Mouse (Mus musculus) neural tube, embryonic 13.5 days (tissue): ENCODE measurements around the gene Hmgb2. TPM values are rescaled to one million over a fixed set of nuclear protein-coding genes. Genes with fewer than 3 reads are reported as not detected.

Source experiments
- ATAC-seq: fragments of 200-750 bp; cut with Nextera tagmentation; 2 replicates; pipeline ENCODE4 v1.8.0; 2017; ENCODE audit warnings: low read depth, mild to moderate bottlenecking, moderate TSS enrichment, moderate library complexity
- H3K27ac ChIP-seq: fragments of 300-500 bp; sonication (generic); replicated peaks from 2 replicates; pipeline ENCODE4 v1.5.1; 2015; ENCODE audit warnings: moderate library complexity, mild to moderate bottlenecking, inconsistent platforms
- H3K27me3 ChIP-seq: fragments of 300-500 bp; sonication (generic); 2 replicates; pipeline ENCODE4 v1.6.1; 2015; ENCODE audit warnings: mild to moderate bottlenecking, inconsistent platforms
- H3K36me3 ChIP-seq: fragments of 300-500 bp; sonication (generic); 2 replicates; pipeline ENCODE4 v1.6.1; 2015; ENCODE audit warnings: mild to moderate bottlenecking, inconsistent platforms
- H3K4me1 ChIP-seq: fragments of 300-500 bp; sonication (generic); replicated peaks from 2 replicates; pipeline ENCODE4 v1.6.1; 2015; ENCODE audit warnings: inconsistent platforms
- H3K4me2 ChIP-seq: fragments of 300-500 bp; sonication (generic); 2 replicates; pipeline ENCODE4 v1.6.1; 2015; ENCODE audit warnings: inconsistent platforms, mild to moderate bottlenecking, moderate library complexity
- H3K4me3 ChIP-seq: fragments of 300-500 bp; sonication (generic); 2 replicates; pipeline ENCODE4 v1.5.1; 2015; ENCODE audit warnings: mild to moderate bottlenecking, inconsistent platforms
- H3K9ac ChIP-seq: fragments of 300-500 bp; sonication (generic); 2 replicates; pipeline ENCODE4 v1.6.1; 2015; ENCODE audit warnings: moderate library complexity, mild to moderate bottlenecking, inconsistent platforms
- H3K9me3 ChIP-seq: fragments of 300-500 bp; sonication (generic); 2 replicates; pipeline ENCODE4 v1.6.1; 2016; ENCODE audit warnings: inconsistent platforms
- WGBS: fragments of 180-500 bp; shearing (Covaris S2); methylation state at CpG from one replicate; pipeline ENCODE4 v1.1.7; 2015; 5-methylcytosine and 5-hydroxymethylcytosine counted together
- polyA plus RNA-seq: library from polyadenylated mRNA; unstranded; fragments of >200 nt; fragmentation: Nextera tagmentation; extraction: Ambion mirVana; gene quantifications from 2 replicates; pipeline ENCODE4 v1.2.1, GENCODE M21; 2015

Gene Hmgb2
- polyA plus RNA-seq, 1 experiment from 2014 or later = 87.2 TPM

DNA sequence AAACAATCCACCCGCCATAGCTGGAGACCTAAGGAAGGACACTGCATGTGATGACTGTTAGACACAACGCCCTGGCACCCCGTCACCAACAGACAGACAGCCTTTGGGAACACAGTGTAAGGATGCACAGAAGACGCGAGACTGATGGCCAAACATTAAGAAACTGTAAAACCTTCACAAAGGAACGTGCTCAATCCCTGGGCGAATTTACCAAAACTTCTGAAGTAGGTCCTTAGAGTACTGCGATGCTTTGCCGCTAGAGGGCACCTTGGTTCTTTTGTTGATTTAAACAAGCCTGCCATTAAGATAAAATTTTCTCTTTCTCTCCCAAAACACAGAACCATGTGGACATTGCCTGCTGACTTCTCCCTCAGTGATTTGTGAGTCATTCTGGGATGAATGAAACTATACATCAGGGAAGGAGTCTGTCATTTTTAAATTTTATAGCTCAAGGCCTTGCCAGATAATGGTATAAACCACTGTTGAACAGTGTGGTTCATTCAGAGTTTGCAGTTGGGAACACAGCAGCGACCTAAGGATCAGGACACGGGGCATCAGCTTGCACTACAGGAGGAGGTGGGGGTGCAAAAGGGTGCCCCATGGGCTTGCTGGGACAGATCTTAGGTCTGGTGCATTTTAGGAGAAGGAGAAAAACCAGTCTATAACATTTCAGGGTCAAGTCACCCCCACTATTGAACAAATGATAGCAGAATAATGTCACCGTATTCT lies 28.6 kb downstream of the Hmgb2 start:
- Histone ChIP-seq H3K27me3 (no peaks in the 10 kb centered on the region), H3K9me3 (no peaks in the 10 kb centered on the region), H3K9ac (no peak overlapping the region), H3K4me1 (no peaks in the 10 kb centered on the region), H3K4me2 (no peak overlapping the region), H3K4me3 (no peak overlapping the region), H3K36me3 (peaks cover 12% of the 10 kb centered on the region), H3K27ac (no peak overlapping the region)
- ATAC-seq = peak; percentile 76
- WGBS = 47% methylated on average over 12 of the region's 12 CpGs

DNA sequence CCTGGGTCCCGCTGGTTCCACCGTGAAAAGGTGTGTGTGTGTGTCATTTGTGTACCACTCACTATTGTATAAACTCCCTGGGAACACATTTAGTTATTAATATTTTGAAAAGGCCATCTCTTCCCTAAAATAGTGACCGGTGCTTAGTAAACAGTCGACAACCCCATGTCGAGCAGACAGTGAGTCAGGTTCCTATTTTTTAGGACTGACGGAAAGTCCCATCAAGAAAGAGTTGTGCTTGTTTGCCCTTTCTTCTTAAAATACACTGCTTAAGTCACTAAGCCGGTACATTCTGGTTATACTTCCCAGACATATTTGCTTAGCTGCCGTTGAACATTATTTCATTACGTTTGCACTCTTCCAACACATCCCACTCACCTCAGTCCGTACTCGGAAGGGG lies 29.2 kb downstream of the Hmgb2 start:
- no peak overlapping the region for H3K4me2 ChIP-seq
- ATAC-seq = no peak
- H3K4me1 ChIP-seq = no peaks in the 10 kb centered on the region
- H3K27me3 ChIP-seq = no peaks in the 10 kb centered on the region
- no peak overlapping the region for H3K27ac ChIP-seq
- H3K9me3 ChIP-seq = no peaks in the 10 kb centered on the region
- peaks cover 6% of the 10 kb centered on the region for H3K36me3 ChIP-seq
- no peak overlapping the region for H3K9ac ChIP-seq
- no peak overlapping the region for H3K4me3 ChIP-seq
- 91% methylated on average over 11 of the region's 11 CpGs for WGBS

DNA sequence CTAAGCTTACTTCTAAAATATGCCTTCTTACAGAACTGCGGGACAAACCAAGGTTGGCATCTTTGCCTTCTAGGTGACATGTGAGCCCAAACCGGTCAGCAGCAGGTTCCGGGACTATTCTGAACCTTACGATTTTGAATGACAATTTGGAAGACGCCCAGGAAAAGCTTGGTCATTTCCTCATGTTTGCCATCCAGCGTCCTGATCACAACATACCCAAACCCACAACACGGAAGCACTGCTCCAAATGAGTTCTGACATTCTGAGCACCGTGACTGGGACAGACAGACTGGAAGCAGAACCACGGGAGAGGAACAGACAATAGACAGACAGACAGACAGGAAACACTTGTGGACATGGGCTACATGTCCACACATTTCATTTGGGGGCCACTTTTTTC lies 29.7 kb downstream of the Hmgb2 start:
- Histone ChIP-seq H3K4me3 (no peak overlapping the region), H3K4me2 (no peak overlapping the region), H3K9ac (no peak overlapping the region), H3K36me3 (peaks cover under 1% of the 10 kb centered on the region; the same call in 1 of the 2 replicates), H3K27ac (no peak overlapping the region), H3K27me3 (no peaks in the 10 kb centered on the region), H3K9me3 (no peaks in the 10 kb centered on the region), H3K4me1 (no peaks in the 10 kb centered on the region)
- WGBS = 91% methylated on average over 9 of the region's 9 CpGs
- ATAC-seq = no peak

DNA sequence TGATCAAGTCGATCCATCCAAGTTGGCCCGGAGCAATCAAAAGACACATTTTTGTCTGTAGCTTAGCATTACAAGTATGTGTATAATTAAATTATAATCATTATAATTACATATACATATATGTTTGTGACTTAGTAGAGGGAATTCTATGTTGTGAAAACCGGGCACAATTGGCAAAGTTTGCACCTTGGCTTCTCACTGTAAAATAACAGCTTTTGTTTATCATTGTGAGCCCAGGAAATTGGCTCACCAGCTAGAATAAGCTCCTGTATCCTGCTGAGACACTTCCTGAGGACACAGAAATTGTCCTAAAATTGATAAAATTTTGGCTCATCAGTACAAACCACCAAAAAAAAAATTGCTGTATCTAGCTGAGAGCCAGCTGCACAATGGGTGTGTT lies 34.7 kb downstream of the Hmgb2 start:
- Histone ChIP-seq H3K36me3 (no peaks in the 10 kb centered on the region), H3K9ac (no peak overlapping the region), H3K27ac (no peak overlapping the region), H3K4me2 (no peak overlapping the region), H3K4me3 (no peak overlapping the region), H3K9me3 (no peaks in the 10 kb centered on the region), H3K27me3 (no peaks in the 10 kb centered on the region), H3K4me1 (peaks cover 8% of the 10 kb centered on the region)
- ATAC-seq = no peak
- 92% methylated on average over 3 of the region's 3 CpGs for WGBS

DNA sequence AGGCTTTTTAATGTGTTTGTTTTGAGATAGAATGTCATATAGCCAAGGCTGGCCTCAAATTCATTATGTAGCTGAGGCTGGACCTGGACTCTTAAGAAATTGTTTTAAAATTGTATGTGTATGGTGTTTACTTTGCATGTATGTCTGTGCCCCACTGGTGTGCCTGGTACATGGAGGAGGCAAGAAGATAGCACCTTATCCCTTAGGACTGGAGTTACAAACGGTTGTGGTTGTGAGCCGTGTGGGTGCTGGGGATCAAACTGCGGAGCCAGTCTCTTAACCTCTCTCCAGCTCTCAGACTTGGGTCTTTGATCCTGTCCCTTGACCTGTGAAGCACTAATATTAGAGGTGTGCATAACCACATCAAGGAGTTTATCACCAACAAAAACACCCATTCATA lies 35.1 kb downstream of the Hmgb2 start:
- no peak overlapping the region for H3K4me2 ChIP-seq
- no peak for ATAC-seq
- peaks cover 8% of the 10 kb centered on the region for H3K4me1 ChIP-seq
- 88% methylated on average over 3 of the region's 3 CpGs for WGBS
- H3K9me3 ChIP-seq = no peaks in the 10 kb centered on the region
- no peak overlapping the region for H3K27ac ChIP-seq
- H3K36me3 ChIP-seq = peaks cover 3% of the 10 kb centered on the region; the same call in 1 of the 2 replicates
- H3K9ac ChIP-seq = no peak overlapping the region
- no peak overlapping the region for H3K4me3 ChIP-seq
- no peaks in the 10 kb centered on the region for H3K27me3 ChIP-seq

DNA sequence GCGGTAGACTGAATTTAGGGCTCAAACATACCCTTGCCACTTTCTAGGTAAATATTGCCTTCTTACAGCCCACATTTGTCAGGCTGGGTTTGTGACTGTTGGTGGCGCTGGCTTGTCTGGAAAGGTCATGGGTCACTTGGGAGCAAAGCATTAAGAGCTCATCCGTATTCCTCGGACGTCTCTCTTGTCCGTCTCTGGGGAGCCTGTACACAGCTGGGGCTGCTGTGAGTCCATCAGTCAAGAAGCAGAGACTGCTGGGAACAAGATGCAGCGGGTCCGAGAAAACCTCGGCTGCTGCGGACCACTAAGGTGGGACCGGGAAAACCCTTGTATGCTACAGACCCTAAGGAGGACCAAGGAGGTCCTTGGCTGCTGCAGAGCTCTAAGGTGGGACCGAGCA lies 35.9 kb downstream of the Hmgb2 start:
- Histone ChIP-seq H3K9me3 (no peaks in the 10 kb centered on the region), H3K4me1 (peaks cover 8% of the 10 kb centered on the region), H3K27me3 (no peaks in the 10 kb centered on the region), H3K4me2 (0 out of 2 replicates have a peak overlapping the region, but pooled peaks have one; percentile 11), H3K4me3 (no peak overlapping the region), H3K27ac (no peak overlapping the region), H3K9ac (no peak overlapping the region), H3K36me3 (peaks cover 4% of the 10 kb centered on the region; the same call in 1 of the 2 replicates)
- 46% methylated on average over 12 of the region's 12 CpGs for WGBS
- no peak for ATAC-seq

DNA sequence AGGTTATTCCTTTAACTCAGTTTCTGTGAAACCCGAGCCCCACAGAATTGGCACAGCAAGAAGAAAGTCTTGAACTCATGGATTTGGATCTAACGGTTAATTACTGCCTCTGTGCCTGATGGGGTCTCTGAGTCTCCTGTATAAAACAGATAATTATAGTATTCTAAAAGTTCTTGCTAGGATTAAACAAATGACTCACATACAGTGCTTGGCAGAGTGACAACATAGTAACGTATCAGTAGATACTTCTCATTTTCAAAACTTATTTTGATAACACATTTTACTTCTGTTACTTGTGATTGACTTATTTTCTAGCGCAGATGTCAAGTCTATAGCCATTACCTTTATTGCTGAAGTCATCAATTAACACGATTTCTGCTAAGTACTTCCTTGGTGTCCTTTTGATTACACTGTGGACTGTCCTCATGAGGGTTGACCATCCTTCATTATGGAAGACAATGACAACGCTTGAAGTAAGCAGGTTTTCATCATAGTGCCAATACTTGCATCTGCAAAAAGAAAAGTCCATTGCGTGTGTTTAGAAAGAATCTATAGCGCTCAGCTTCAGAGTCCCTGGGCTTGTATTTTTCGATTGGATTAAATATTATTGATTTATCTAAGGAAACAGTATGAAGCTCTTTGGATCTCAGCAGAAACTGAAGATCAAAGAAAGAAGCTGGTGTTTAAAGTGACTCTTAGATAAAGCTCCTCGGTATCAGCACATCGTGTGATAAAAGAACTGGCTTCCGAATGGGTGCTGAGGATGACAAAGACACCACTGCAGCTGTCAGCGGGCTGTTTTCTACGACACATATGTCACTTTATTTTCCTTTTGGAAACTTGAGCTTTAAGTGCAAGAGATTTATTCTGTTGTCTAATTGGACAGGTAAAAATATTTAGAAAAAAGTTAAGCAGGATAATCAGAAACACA lies 40.7 kb downstream of the Hmgb2 start:
- H3K4me2 ChIP-seq = no peak overlapping the region
- peaks cover 6% of the 10 kb centered on the region for H3K4me1 ChIP-seq
- no peaks in the 10 kb centered on the region for H3K9me3 ChIP-seq
- no peak overlapping the region for H3K9ac ChIP-seq
- peaks cover 4% of the 10 kb centered on the region; the same call in 1 of the 2 replicates for H3K36me3 ChIP-seq
- no peak overlapping the region for H3K27ac ChIP-seq
- H3K27me3 ChIP-seq = no peaks in the 10 kb centered on the region
- 90% methylated on average over 14 of the region's 14 CpGs for WGBS
- ATAC-seq = no peak
- H3K4me3 ChIP-seq = no peak overlapping the region

DNA sequence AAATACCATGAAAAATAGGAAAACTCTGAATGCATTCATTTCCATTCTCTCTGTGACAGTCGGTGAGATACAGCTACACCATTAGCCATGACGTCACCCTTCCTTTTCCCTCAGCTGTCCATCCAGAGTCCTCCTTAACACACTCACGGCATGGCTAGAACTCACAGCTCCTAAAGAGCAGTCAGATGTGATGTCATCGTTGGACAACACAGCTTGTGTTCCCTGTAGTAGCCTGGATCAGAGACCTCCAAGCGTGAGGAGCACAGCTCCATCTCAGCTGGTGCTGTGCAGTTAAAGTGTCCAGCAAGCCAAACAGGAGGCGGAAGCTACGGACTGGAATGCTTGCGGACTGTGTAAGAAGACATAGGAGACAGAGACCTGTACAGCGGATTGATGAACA lies 49.2 kb downstream of the Hmgb2 start:
- Histone ChIP-seq H3K4me1 (no peaks in the 10 kb centered on the region), H3K36me3 (no peaks in the 10 kb centered on the region), H3K4me3 (no peak overlapping the region), H3K27ac (no peak overlapping the region), H3K27me3 (no peaks in the 10 kb centered on the region), H3K9me3 (no peaks in the 10 kb centered on the region), H3K4me2 (no peak overlapping the region), H3K9ac (no peak overlapping the region)
- 80% methylated on average over 9 of the region's 9 CpGs for WGBS
- ATAC-seq = no peak

DNA sequence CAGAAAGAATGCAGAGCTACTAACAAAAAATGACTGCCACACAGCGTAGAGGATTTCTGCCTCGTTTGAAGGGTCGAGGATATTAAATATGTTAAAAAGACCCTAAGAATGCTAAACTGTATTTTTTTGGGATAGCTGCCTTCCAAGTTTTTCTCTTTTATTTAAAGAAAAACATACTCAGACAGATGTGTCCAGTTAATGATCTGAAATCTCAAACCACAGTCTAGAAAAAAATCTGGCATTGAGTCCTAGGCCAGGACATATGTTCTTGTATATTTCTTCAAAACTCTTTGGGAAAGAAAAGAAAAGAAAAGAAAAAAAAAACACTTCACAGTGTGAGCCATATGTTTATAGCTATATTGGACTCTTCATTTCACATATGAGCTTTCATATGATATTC lies 51.0 kb downstream of the Hmgb2 start:
- H3K9ac ChIP-seq = no peak overlapping the region
- no peak for ATAC-seq
- WGBS = 88% methylated on average over 3 of the region's 3 CpGs

DNA sequence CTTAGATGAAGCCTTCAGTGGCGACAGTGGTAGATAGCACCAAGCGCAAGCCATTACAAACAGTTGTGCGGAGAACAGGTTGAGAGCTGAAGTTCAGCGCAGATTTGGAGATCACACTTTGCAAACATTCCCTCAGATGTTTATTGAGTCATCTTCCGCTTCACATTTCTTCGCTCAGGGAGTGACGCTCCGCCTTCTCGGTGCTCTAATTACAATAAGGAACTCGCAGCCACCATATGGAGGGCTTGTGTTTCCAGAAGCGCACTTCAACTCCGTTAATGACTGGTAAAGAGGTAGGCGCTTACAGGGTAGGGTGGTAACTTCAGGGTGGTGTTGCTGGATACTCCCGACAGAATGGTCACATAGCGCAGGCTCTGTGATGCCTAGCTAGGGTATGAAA lies 52.0 kb downstream of the Hmgb2 start:
- Histone ChIP-seq H3K36me3 (no peaks in the 10 kb centered on the region), H3K4me2 (no peak overlapping the region), H3K4me3 (no peak overlapping the region), H3K27ac (no peak overlapping the region), H3K9me3 (no peaks in the 10 kb centered on the region), H3K27me3 (no peaks in the 10 kb centered on the region), H3K9ac (no peak overlapping the region), H3K4me1 (peaks cover 15% of the 10 kb centered on the region)
- 96% methylated on average over 15 of the region's 15 CpGs for WGBS
- ATAC-seq = no peak

More for the DNA sequence above, 51.0 kb downstream of the Hmgb2 start:
- Histone ChIP-seq H3K27me3 (no peaks in the 10 kb centered on the region), H3K4me2 (no peak overlapping the region), H3K4me3 (no peak overlapping the region), H3K36me3 (no peaks in the 10 kb centered on the region), H3K27ac (no peak overlapping the region), H3K4me1 (peaks cover 7% of the 10 kb centered on the region), H3K9me3 (no peaks in the 10 kb centered on the region)

DNA sequence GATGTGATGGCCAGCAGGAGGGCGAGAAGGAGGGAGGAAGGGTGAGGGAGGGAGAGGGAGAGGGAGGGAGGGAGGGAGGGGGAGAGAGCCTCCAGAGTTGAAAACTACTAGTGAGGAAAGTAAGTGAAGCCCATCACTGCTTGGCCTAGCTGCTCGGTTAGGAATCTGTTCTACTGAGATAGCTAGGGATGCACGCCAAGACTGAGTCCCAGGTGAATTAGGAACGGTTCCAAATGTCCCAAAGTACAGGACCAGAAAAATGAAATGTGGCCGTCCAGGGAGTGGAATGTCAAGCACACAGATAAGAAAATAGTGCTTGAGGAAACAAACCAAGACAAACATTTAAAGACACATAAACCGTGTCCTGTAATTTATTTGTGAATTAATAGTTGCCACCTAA lies 53.3 kb downstream of the Hmgb2 start:
- Histone ChIP-seq H3K4me2 (no peak overlapping the region), H3K9me3 (no peaks in the 10 kb centered on the region), H3K4me1 (peaks cover 23% of the 10 kb centered on the region), H3K27me3 (no peaks in the 10 kb centered on the region), H3K36me3 (no peaks in the 10 kb centered on the region), H3K9ac (no peak overlapping the region), H3K27ac (no peak overlapping the region), H3K4me3 (no peak overlapping the region)
- WGBS = 75% methylated on average over 6 of the region's 6 CpGs
- no peak for ATAC-seq
